Mouse (Mus musculus) liver, embryonic 15.5 days (tissue): ENCODE results near the gene Rap1gap2. TPM values are rescaled to one million over a fixed set of nuclear protein-coding genes. Genes with fewer than 3 reads are reported as not detected.
"Not testable (repeated sequence)": the region's sequence is repeated elsewhere in the genome, so short reads cannot be mapped to it uniquely, and the experiment has no call there.

ENCODE experiments used
- ATAC-seq: fragments of 200-750 bp; cut with Nextera tagmentation; 2 replicates; pipeline ENCODE4 v1.8.0; 2017; ENCODE audit warnings: moderate number of reproducible peaks, mild to moderate bottlenecking, moderate library complexity; ENCODE audit not compliant: insufficient read depth
- H3K27ac ChIP-seq: fragments of 300-500 bp; sonication (generic); replicated peaks from 2 replicates; pipeline ENCODE4 v1.5.1; 2015; ENCODE audit warnings: mild to moderate bottlenecking, inconsistent platforms
- H3K27me3 ChIP-seq: fragments of 300-500 bp; sonication (generic); 2 replicates; pipeline ENCODE4 v1.6.1; 2015; ENCODE audit warnings: mild to moderate bottlenecking, inconsistent platforms
- H3K36me3 ChIP-seq: fragments of 300-500 bp; sonication (generic); replicated peaks from 2 replicates; pipeline ENCODE4 v1.6.1; 2015; ENCODE audit warnings: moderate library complexity, mild to moderate bottlenecking, inconsistent platforms
- H3K4me1 ChIP-seq: fragments of 300-500 bp; sonication (generic); replicated peaks from 2 replicates; pipeline ENCODE4 v1.6.1; 2015; ENCODE audit warnings: inconsistent platforms
- H3K4me2 ChIP-seq: fragments of 300-500 bp; sonication (generic); 2 replicates; pipeline ENCODE4 v1.6.1; 2015; ENCODE audit warnings: moderate library complexity, mild to moderate bottlenecking, inconsistent platforms
- H3K4me3 ChIP-seq: fragments of 300-500 bp; sonication (generic); replicated peaks from 2 replicates; pipeline ENCODE4 v1.5.1; 2015; ENCODE audit warnings: mild to moderate bottlenecking, inconsistent platforms
- H3K9ac ChIP-seq: fragments of 300-500 bp; sonication (generic); 2 replicates; pipeline ENCODE4 v1.6.1; 2015; ENCODE audit warnings: moderate library complexity, mild to moderate bottlenecking, inconsistent platforms
- H3K9me3 ChIP-seq: fragments of 300-500 bp; sonication (generic); replicated peaks from 2 replicates; pipeline ENCODE4 v1.6.1; 2016; ENCODE audit warnings: inconsistent platforms
- WGBS: fragments of 180-500 bp; shearing (Covaris S2); methylation state at CpG from one replicate; pipeline ENCODE4 v1.1.7; 2015; ENCODE audit warnings: mixed read lengths; ENCODE audit not compliant: insufficient replicate concordance; 5-methylcytosine and 5-hydroxymethylcytosine counted together
- polyA plus RNA-seq: library from polyadenylated mRNA; unstranded; fragments of >200 nt; fragmentation: Nextera tagmentation; extraction: Ambion mirVana; gene quantifications from 2 replicates; pipeline ENCODE4 v1.2.1, GENCODE M21; 2015

Rap1gap2 gene
- polyA plus RNA-seq, 1 experiment from 2014 or later = 0.76 TPM

DNA sequence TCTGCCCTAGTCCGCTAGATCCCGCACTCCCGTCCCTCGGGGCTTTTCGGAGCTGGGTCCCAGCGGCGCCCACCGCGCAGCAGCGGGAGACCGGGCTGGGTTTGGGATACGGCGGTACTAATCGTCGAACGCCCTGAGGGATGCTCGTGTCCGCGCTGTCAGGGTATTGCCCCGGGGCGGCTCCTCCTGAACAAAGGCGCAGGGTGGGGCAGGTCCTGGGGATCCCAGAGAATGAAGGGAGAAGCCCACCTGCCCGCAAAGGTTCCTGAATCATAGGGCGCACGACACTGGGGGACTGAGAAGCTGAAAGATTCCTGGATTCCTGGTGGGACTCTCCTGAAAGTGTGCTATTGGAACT, 20.5 kb downstream of the Rap1gap2 start:
- no peaks in the 10 kb centered on the region for H3K36me3 ChIP-seq
- H3K27me3 ChIP-seq = peaks cover 90% of the 10 kb centered on the region
- H3K9me3 ChIP-seq = no peaks in the 10 kb centered on the region
- H3K27ac ChIP-seq = no peak overlapping the region
- no peak overlapping the region for H3K9ac ChIP-seq
- H3K4me3 ChIP-seq = peak overlapping the region; percentile 15; the same call in 1 of the 2 replicates
- peak overlapping the region; percentile 27; the same call in 1 of the 2 replicates for H3K4me2 ChIP-seq
- H3K4me1 ChIP-seq = peaks cover 5% of the 10 kb centered on the region; the same call in 1 of the 2 replicates
- 3% methylated on average over 25 of the region's 25 CpGs for WGBS
- ATAC-seq = no peak

DNA sequence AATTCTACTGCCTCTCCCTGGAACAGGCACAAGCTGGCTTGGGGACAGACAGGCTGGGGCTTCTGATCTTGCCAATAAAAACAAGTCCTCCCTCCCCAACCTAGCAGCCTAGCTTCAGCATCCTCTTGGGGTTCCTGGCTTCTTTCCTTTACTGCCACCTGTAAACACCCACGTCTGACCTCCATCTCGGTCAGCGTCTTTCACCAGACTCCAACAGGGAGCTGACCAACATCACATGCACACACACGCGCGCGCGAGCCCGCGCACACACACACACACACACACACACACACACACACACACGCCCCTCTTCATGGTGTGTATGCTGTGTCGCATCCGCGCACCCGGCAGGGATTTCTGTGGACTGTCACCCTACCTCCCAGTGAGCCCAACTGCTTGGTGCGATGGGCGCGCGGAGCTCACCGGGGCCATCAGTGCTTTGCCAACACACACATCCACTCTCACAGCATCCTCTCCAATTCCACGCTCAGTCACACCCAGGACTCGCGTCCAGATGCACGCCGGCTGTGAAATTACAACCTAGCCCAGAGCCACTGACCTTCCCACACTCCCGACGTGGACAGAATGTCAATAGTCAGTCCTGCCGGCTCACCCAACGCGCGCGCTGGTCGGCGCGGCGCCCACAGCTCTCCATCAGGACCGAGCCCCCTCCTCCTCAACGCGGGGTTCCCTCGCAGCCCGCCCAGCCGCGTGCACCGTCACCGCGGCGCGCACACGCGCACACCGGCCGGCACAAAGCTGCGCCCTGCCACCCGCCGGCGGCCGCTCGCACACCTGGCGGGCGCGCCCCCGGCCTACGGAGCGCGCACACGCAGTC, 21.1 kb downstream of the Rap1gap2 start:
- no peak overlapping the region for H3K9ac ChIP-seq
- no peaks in the 10 kb centered on the region for H3K36me3 ChIP-seq
- H3K4me2 ChIP-seq = peak overlapping the region; percentile 27; the same call in 1 of the 2 replicates
- H3K4me3 ChIP-seq = peak overlapping the region; percentile 15; the same call in 1 of the 2 replicates
- peaks cover 96% of the 10 kb centered on the region for H3K27me3 ChIP-seq
- H3K9me3 ChIP-seq = no peaks in the 10 kb centered on the region
- no peak overlapping the region for H3K27ac ChIP-seq
- H3K4me1 ChIP-seq = peaks cover 5% of the 10 kb centered on the region; the same call in 1 of the 2 replicates
- 5% methylated on average over 66 of the region's 66 CpGs for WGBS
- ATAC-seq = no peak

GRCm38 (mm10) chr11:74586401-74586800, 24.3 kb downstream of the Rap1gap2 start:
- no peak for ATAC-seq
- H3K4me2 ChIP-seq = no peak overlapping the region
- no peaks in the 10 kb centered on the region for H3K36me3 ChIP-seq
- H3K9ac ChIP-seq = no peak overlapping the region
- WGBS = 50% methylated on average over 5 of the region's 5 CpGs
- no peak overlapping the region for H3K27ac ChIP-seq
- no peak overlapping the region for H3K4me3 ChIP-seq
- peaks cover 19% of the 10 kb centered on the region for H3K4me1 ChIP-seq
- H3K27me3 ChIP-seq = peaks cover 71% of the 10 kb centered on the region
- no peaks in the 10 kb centered on the region for H3K9me3 ChIP-seq

DNA sequence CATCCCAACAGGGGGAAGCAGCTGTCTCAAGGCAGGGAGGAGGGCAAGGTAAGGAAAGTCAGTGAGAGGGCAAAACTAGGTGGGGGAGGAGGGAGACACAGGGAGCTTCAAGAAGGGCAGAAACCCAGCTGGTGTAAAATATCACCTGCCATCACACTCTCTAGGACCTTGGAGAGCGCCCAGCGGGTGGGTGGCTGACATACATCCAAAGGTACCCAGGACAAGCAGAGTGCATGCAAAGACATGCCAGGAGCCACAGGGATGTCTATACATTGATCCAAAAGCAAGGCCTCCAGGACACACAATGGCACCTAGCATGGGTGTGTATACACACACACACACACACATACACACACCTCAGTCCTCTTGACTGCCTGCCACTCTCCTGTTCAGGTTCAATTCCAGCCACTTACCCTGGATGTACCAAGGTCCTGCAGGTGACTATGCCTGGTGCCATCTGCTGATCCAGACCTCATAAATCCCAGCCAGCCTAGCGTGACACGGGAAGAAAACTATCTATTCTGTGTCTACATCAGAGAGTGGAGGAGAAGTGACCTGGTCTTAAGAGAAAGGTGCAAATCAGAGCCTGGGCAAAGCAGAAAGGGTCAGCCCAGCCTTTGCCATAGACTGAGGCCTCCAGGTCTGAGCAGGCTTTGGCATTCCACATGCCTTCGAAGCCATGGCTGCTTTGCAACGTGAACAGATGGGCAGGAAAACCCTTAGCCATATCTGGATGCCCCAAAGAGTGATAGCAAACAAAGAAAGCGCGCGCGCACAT, 25.6 kb downstream of the Rap1gap2 start:
- Histone ChIP-seq H3K27ac (no peak overlapping the region), H3K36me3 (no peaks in the 10 kb centered on the region), H3K9me3 (no peaks in the 10 kb centered on the region), H3K4me1 (peaks cover 22% of the 10 kb centered on the region), H3K4me2 (no peak overlapping the region), H3K9ac (no peak overlapping the region), H3K27me3 (peaks cover 59% of the 10 kb centered on the region), H3K4me3 (no peak overlapping the region)
- no peak for ATAC-seq
- WGBS = 53% methylated on average over 10 of the region's 10 CpGs

DNA sequence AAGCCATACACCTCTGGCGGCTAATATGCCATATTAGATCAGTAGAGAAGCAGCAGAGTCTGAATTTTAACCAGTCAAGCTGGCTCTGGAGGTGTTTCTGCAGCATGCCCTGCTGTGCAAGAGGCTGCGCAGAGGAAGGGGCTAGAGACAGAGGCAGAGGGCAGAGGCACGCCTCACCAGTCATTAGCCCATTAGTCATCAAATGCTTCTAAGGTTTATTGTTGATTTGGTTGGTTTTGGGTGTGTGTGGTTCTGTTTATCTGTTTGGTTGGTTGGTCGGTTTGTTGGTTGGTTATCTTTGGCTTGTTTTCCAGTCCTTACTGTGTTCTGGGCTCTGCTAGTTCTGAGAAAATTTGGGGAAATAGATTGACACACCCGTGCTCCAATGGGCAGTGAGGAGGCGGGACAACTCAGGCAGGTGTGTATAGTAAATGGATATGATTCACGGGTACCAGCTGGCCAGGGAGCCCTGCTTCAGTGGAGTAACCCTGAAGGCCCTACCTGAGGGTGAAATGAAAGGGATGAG, 26.8 kb downstream of the Rap1gap2 start:
- Histone ChIP-seq H3K9me3 (no peaks in the 10 kb centered on the region), H3K27ac (no peak overlapping the region), H3K27me3 (peaks cover 46% of the 10 kb centered on the region), H3K4me1 (peaks cover 30% of the 10 kb centered on the region), H3K4me3 (no peak overlapping the region), H3K4me2 (no peak overlapping the region), H3K36me3 (no peaks in the 10 kb centered on the region), H3K9ac (no peak overlapping the region)
- 37% methylated on average over 7 of the region's 7 CpGs for WGBS
- peak; percentile 41; the same call in 1 of the 2 replicates for ATAC-seq

DNA sequence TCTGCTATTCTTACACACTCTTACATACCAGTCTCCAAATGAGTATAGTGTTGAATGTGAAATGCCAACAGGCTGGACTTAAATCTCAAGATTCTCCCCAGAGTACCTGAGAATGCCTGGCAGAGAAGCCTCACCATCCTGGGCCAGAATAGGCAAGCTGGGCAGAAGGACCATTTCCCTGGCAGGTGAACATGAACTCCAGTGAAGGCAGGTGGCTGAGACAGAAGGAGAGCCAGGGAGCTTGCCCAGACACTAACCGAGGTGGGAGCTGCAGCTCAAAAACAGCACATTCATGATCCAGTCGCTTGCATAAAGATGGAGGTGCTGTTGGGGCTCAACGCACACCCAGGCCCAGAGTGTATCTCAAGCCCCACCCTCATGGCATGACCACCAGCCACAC, 28.3 kb downstream of the Rap1gap2 start:
- Histone ChIP-seq H3K4me1 (peaks cover 42% of the 10 kb centered on the region), H3K36me3 (no peaks in the 10 kb centered on the region), H3K4me3 (no peak overlapping the region), H3K9ac (no peak overlapping the region), H3K9me3 (no peaks in the 10 kb centered on the region), H3K27me3 (peaks cover 32% of the 10 kb centered on the region), H3K27ac (no peak overlapping the region), H3K4me2 (no peak overlapping the region)
- no peak for ATAC-seq
- WGBS = 58% methylated on average over 3 of the region's 3 CpGs

GRCm38 (mm10) chr11:74581333-74581732, 29.4 kb downstream of the Rap1gap2 start:
- not testable (repeated sequence) for H3K4me3 ChIP-seq, H3K36me3 ChIP-seq, H3K27ac ChIP-seq, H3K9me3 ChIP-seq, H3K9ac ChIP-seq, H3K4me2 ChIP-seq, ATAC-seq
- peaks cover 22% of the 10 kb centered on the region for H3K27me3 ChIP-seq
- 31% methylated on average over 4 of the region's 4 CpGs for WGBS
- peaks cover 54% of the 10 kb centered on the region for H3K4me1 ChIP-seq

GRCm38 (mm10) chr11:74577068-74577467, 33.6 kb downstream of the Rap1gap2 start:
- H3K36me3 ChIP-seq = no peaks in the 10 kb centered on the region
- H3K9ac ChIP-seq = peak overlapping the region; percentile 52
- H3K9me3 ChIP-seq = no peaks in the 10 kb centered on the region
- H3K4me3 ChIP-seq = peak overlapping the region; percentile 38
- 5% methylated on average over 3 of the region's 3 CpGs for WGBS
- peak overlapping the region; percentile 67 for H3K4me2 ChIP-seq
- H3K4me1 ChIP-seq = peaks cover 82% of the 10 kb centered on the region
- no peaks in the 10 kb centered on the region for H3K27me3 ChIP-seq
- H3K27ac ChIP-seq = peak overlapping the region; percentile 99
- peak; percentile 81 for ATAC-seq

DNA sequence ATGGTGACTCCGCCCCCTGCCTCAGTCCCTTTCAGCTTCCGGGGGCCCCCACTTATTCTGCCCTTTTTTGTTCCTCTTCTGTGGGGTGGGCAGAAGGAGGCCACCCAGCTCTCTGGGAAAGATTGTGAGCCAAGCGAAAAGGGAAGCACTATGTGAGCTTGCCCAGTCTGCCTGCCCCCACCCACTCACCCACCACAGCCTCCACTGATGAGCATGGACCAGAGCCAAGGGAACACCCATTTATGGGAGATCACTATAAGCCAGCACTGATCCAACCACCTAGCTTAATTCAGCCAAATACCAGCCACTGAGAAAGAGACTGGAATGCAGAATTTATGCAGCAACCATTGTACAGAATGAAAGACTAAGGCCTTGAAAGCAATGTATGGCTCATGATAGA, 34.8 kb downstream of the Rap1gap2 start:
- ATAC-seq = peak; percentile 57
- 31% methylated on average over 3 of the region's 3 CpGs for WGBS
- H3K4me1 ChIP-seq = peaks cover 93% of the 10 kb centered on the region

GRCm38 (mm10) chr11:74574768-74575434, 35.8 kb downstream of the Rap1gap2 start:
- peak overlapping the region; percentile 40 for H3K9ac ChIP-seq
- peak overlapping the region; percentile 67 for H3K4me2 ChIP-seq
- peaks cover 97% of the 10 kb centered on the region for H3K4me1 ChIP-seq
- peak overlapping the region; percentile 99 for H3K27ac ChIP-seq
- no peaks in the 10 kb centered on the region for H3K9me3 ChIP-seq
- H3K27me3 ChIP-seq = no peaks in the 10 kb centered on the region
- H3K36me3 ChIP-seq = no peaks in the 10 kb centered on the region
- WGBS = 46% methylated on average over 4 of the region's 4 CpGs
- peak; percentile 25 for ATAC-seq
- H3K4me3 ChIP-seq = no peak overlapping the region

More for the DNA sequence above, 34.8 kb downstream of the Rap1gap2 start:
- no peaks in the 10 kb centered on the region for H3K27me3 ChIP-seq
- H3K36me3 ChIP-seq = no peaks in the 10 kb centered on the region
- H3K9ac ChIP-seq = peak overlapping the region; percentile 52; the same call in 1 of the 2 replicates
- H3K9me3 ChIP-seq = no peaks in the 10 kb centered on the region
- H3K4me3 ChIP-seq = no peak overlapping the region
- peak overlapping the region; percentile 99 for H3K27ac ChIP-seq
- peak overlapping the region; percentile 67 for H3K4me2 ChIP-seq
